Comparison of ENCODE assay signal across 11 mouse cellular contexts in the genomic region with DNA sequence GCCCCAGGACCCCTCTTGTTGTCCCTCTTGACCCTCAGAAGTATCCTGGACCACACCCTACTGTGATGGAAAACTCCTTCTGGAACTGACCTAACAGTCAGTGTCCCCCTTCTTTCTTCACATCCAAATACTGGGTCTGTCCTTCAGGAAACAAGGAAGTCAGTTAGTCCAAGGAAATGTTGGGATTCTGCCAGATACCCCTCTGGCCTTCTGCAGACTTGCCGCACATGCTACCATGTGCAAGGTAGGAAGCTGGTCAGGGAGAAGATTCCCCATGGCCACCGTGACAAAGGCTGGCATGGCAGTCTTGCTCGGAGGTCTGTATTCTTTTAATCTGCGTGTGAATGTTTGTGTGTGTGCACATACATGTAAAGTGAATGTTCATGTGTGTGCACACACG.
"Had no signal": no experiment of that assay in that cellular context is flagged by ENCODE, and none has a peak within 500 bp of the region (broad histone marks: within the 10 kb centered on the region; RNA-seq: fewer than 3 reads in every experiment).

No protein-coding gene starts in this region.

- DNase-seq: liver; liver, embryonic 13.5 days; liver, postnatal 0 days; lung, adult 18-20 months; lung, adult 2 months; lung, embryonic 14.5 days; lung, postnatal 10 days; lung, postnatal 14 days; lung, postnatal 36 days; lung, postnatal 4 days; midbrain, embryonic 14.5 days had no signal
